ENCODE assay signal across 7 mouse cellular contexts in genomic region chr10:78018797-78019203, GRCm38 (mm10). TPM values are rescaled to one million over a fixed set of nuclear protein-coding genes. Genes with fewer than 3 reads are reported as not detected.
DNase-seq lines count a peak whose midpoint lies in the region; ATAC-seq and TF ChIP-seq lines count a peak whose summit lies in the region.

No protein-coding gene starts in this region.

- no peaks in the 10 kb centered on the region for H3K27me3 ChIP-seq in hindbrain, postnatal 0 days (ENCODE audit: insufficient read depth, low read length)
- H3K27me3 ChIP-seq in limb, embryonic 10.5 days (ENCODE audit: low read depth, poor library complexity, severe bottlenecking): no peaks in the 10 kb centered on the region
- 0 out of 2 replicates have a peak, but pooled peaks cover 13% of the 10 kb centered on the region for H3K27me3 ChIP-seq in midbrain, embryonic 12.5 days
- no peaks in the 10 kb centered on the region for H3K27me3 ChIP-seq in small intestine, adult 2 months (ENCODE audit: control insufficient read depth, insufficient read depth, low read length)

- peak; percentile 90 for ATAC-seq in activated CD4-positive, CD25-positive, alpha-beta regulatory T cell, adult 4 months
- peak; percentile 90 for ATAC-seq in hindbrain, postnatal 0 days
- ATAC-seq in midbrain, embryonic 12.5 days (ENCODE audit: low FRiP score, low read depth): peak; percentile 58; the same call in 1 of the 2 replicates

- 20% methylated on average over 19 of the region's 19 CpGs for WGBS in hindbrain, postnatal 0 days
- WGBS in limb, embryonic 10.5 days: 24% methylated on average over 19 of the region's 19 CpGs
- WGBS in midbrain, embryonic 12.5 days: 20% methylated on average over 19 of the region's 19 CpGs
- WGBS in small intestine, adult 2 months: 13% methylated on average over 19 of the region's 19 CpGs

- H3K9me3 ChIP-seq in hindbrain, postnatal 0 days (ENCODE audit: low read length): no peaks in the 10 kb centered on the region
- H3K9me3 ChIP-seq in limb, embryonic 10.5 days (replicated peaks): no peaks in the 10 kb centered on the region
- no peaks in the 10 kb centered on the region for H3K9me3 ChIP-seq in midbrain, embryonic 12.5 days

- TF ChIP-seq POLR2A in small intestine, adult 2 months (IDR thresholded peaks at IDR 0.05; ENCODE audit: low read depth, low read length): peak; percentile 45; the same call in 1 of the 2 replicates

- no peak overlapping the region for H3K9ac ChIP-seq in hindbrain, postnatal 0 days (replicated peaks; ENCODE audit: low read length)
- H3K9ac ChIP-seq in midbrain, embryonic 12.5 days (replicated peaks): no peak overlapping the region

- peak overlapping the region; percentile 24 for H3K4me3 ChIP-seq in hindbrain, postnatal 0 days (ENCODE audit: low read length)
- peak overlapping the region; percentile 42 for H3K4me3 ChIP-seq in limb, embryonic 10.5 days
- H3K4me3 ChIP-seq in midbrain, embryonic 12.5 days: peak overlapping the region; percentile 27; the same call in 1 of the 2 replicates
- peak overlapping the region; percentile 47 for H3K4me3 ChIP-seq in small intestine, adult 2 months (ENCODE audit: low read depth, low read length)

- no peaks in the 10 kb centered on the region for H3K36me3 ChIP-seq in hindbrain, postnatal 0 days (ENCODE audit: insufficient read depth, low read length)
- H3K36me3 ChIP-seq in limb, embryonic 10.5 days: no peaks in the 10 kb centered on the region
- H3K36me3 ChIP-seq in midbrain, embryonic 12.5 days: no peaks in the 10 kb centered on the region
- H3K36me3 ChIP-seq in small intestine, adult 2 months (ENCODE audit: control insufficient read depth, insufficient read depth, low read length): no peaks in the 10 kb centered on the region

- peak; percentile 90 to 93 for DNase-seq in cerebellum, postnatal 14 days
- peak; percentile 68 to 73 for DNase-seq in frontal cortex, postnatal 36 days (ENCODE audit: low spot score in 2 of 2)
- peak; percentile 94 for DNase-seq in hindbrain, postnatal 0 days (ENCODE audit: low spot score)
- peak; percentile 89 for DNase-seq in limb, embryonic 10.5 days (ENCODE audit: low spot score)

- H3K27ac ChIP-seq in hindbrain, postnatal 0 days: no peak overlapping the region
- peak overlapping the region; percentile 53; the same call in 1 of the 2 replicates for H3K27ac ChIP-seq in limb, embryonic 10.5 days
- no peak overlapping the region for H3K27ac ChIP-seq in midbrain, embryonic 12.5 days (replicated peaks)
- H3K27ac ChIP-seq in small intestine, adult 2 months (ENCODE audit: insufficient read depth, low read depth, low read length): no peak overlapping the region

- no peaks in the 10 kb centered on the region for H3K4me1 ChIP-seq in hindbrain, postnatal 0 days (ENCODE audit: insufficient read depth, low read length)
- peaks cover 6% of the 10 kb centered on the region for H3K4me1 ChIP-seq in limb, embryonic 10.5 days
- H3K4me1 ChIP-seq in midbrain, embryonic 12.5 days: no peaks in the 10 kb centered on the region
- 0 out of 2 replicates have a peak, but pooled peaks cover 3% of the 10 kb centered on the region for H3K4me1 ChIP-seq in small intestine, adult 2 months (ENCODE audit: control insufficient read depth, insufficient read depth, insufficient read length, low read length)

- TF ChIP-seq CTCF in hindbrain, postnatal 0 days (IDR thresholded peaks at IDR 0.05; ENCODE audit: low read depth): peak; percentile 96
- peak; percentile 95 for TF ChIP-seq CTCF in small intestine, adult 2 months (IDR thresholded peaks at IDR 0.05; ENCODE audit: extremely low read depth, insufficient read length, insufficient replicate concordance, low read depth, low read length)

- peak overlapping the region; percentile 60 for H3K4me2 ChIP-seq in hindbrain, postnatal 0 days (ENCODE audit: low read depth, low read length)
- H3K4me2 ChIP-seq in midbrain, embryonic 12.5 days (replicated peaks): peak overlapping the region; percentile 51

RNA-seq across cellular contexts. Expression of gene Pfkl, which starts 8.9 kb away (rescaled TPM):
- polyA plus RNA-seq in activated CD4-positive, CD25-positive, alpha-beta regulatory T cell, adult 4 months (2017; shearing (Covaris generic)): 10 to 100 TPM; 40.4 to 82.9 TPM
- 183 and 208 TPM in 2 replicates for total RNA-seq in hindbrain, postnatal 0 days (2014; rRNA removed)
- polyA plus RNA-seq in hindbrain, postnatal 0 days (2015; fragmentation: Nextera tagmentation; extraction: Ambion mirVana): 96.5 and 101 TPM in 2 replicates
- 235 and 259 TPM in 2 replicates for polyA plus RNA-seq in limb, embryonic 10.5 days (2016; fragmentation: Nextera tagmentation; extraction: Ambion mirVana)
- polyA plus RNA-seq in midbrain, embryonic 12.5 days (2016; fragmentation: Nextera tagmentation; extraction: Ambion mirVana): 104 and 116 TPM in 2 replicates
- 31.2 and 39.0 TPM in 2 replicates for polyA plus RNA-seq in small intestine, adult 2 months (2012; rRNA removed)

RNA-seq across cellular contexts. Expression of gene Dnmt3l, which starts 22.9 kb away (rescaled TPM):
- not detected for polyA plus RNA-seq in activated CD4-positive, CD25-positive, alpha-beta regulatory T cell, adult 4 months (2017; shearing (Covaris generic))
- 0.63 TPM in 1 of 2 replicates, not detected in the other for total RNA-seq in hindbrain, postnatal 0 days (2014; rRNA removed)
- 0.13 and 0.44 TPM in 2 replicates for polyA plus RNA-seq in hindbrain, postnatal 0 days (2015; fragmentation: Nextera tagmentation; extraction: Ambion mirVana)
- polyA plus RNA-seq in limb, embryonic 10.5 days (2016; fragmentation: Nextera tagmentation; extraction: Ambion mirVana): 0.10 TPM in 1 of 2 replicates, not detected in the other
- polyA plus RNA-seq in midbrain, embryonic 12.5 days (2016; fragmentation: Nextera tagmentation; extraction: Ambion mirVana): not detected in 2 replicates
- polyA plus RNA-seq in small intestine, adult 2 months (2012; rRNA removed): 0.86 and 1.1 TPM in 2 replicates

RNA-seq across cellular contexts. Expression of gene Aire, which starts 24.6 kb away (rescaled TPM):
- under 1 TPM in 1 of 2 experiments, not detected in 1; 0.44 TPM for polyA plus RNA-seq in activated CD4-positive, CD25-positive, alpha-beta regulatory T cell, adult 4 months (2017; shearing (Covaris generic))
- 0.14 and 0.99 TPM in 2 replicates for total RNA-seq in hindbrain, postnatal 0 days (2014; rRNA removed)
- polyA plus RNA-seq in hindbrain, postnatal 0 days (2015; fragmentation: Nextera tagmentation; extraction: Ambion mirVana): 0.05 and 0.30 TPM in 2 replicates
- 0.15 and 0.21 TPM in 2 replicates for polyA plus RNA-seq in limb, embryonic 10.5 days (2016; fragmentation: Nextera tagmentation; extraction: Ambion mirVana)
- polyA plus RNA-seq in midbrain, embryonic 12.5 days (2016; fragmentation: Nextera tagmentation; extraction: Ambion mirVana): 0.17 and 0.35 TPM in 2 replicates
- polyA plus RNA-seq in small intestine, adult 2 months (2012; rRNA removed): 0.27 and 0.34 TPM in 2 replicates

RNA-seq across cellular contexts. Expression of gene 1810043G02Rik, which starts 40.5 kb away (rescaled TPM):
- 10 to 100 TPM in 1 of 2 experiments, 1 to 10 TPM in 1; 7.1 to 11.1 TPM for polyA plus RNA-seq in activated CD4-positive, CD25-positive, alpha-beta regulatory T cell, adult 4 months (2017; shearing (Covaris generic))
- 72.0 and 75.7 TPM in 2 replicates for total RNA-seq in hindbrain, postnatal 0 days (2014; rRNA removed)
- polyA plus RNA-seq in hindbrain, postnatal 0 days (2015; fragmentation: Nextera tagmentation; extraction: Ambion mirVana): 58.5 and 60.4 TPM in 2 replicates
- 29.4 and 32.2 TPM in 2 replicates for polyA plus RNA-seq in limb, embryonic 10.5 days (2016; fragmentation: Nextera tagmentation; extraction: Ambion mirVana)
- polyA plus RNA-seq in midbrain, embryonic 12.5 days (2016; fragmentation: Nextera tagmentation; extraction: Ambion mirVana): 32.0 and 32.9 TPM in 2 replicates
- 11.0 and 14.6 TPM in 2 replicates for polyA plus RNA-seq in small intestine, adult 2 months (2012; rRNA removed)

RNA-seq across cellular contexts. Expression of gene Trpm2, which starts 48.4 kb away (rescaled TPM):
- under 1 TPM; 0.38 TPM for polyA plus RNA-seq in activated CD4-positive, CD25-positive, alpha-beta regulatory T cell, adult 4 months (2017; shearing (Covaris generic))
- total RNA-seq in hindbrain, postnatal 0 days (2014; rRNA removed): 6.5 and 9.1 TPM in 2 replicates
- 4.6 and 6.8 TPM in 2 replicates for polyA plus RNA-seq in hindbrain, postnatal 0 days (2015; fragmentation: Nextera tagmentation; extraction: Ambion mirVana)
- polyA plus RNA-seq in limb, embryonic 10.5 days (2016; fragmentation: Nextera tagmentation; extraction: Ambion mirVana): 0.16 and 0.23 TPM in 2 replicates
- polyA plus RNA-seq in midbrain, embryonic 12.5 days (2016; fragmentation: Nextera tagmentation; extraction: Ambion mirVana): 1.2 and 1.5 TPM in 2 replicates
- 1.8 and 3.4 TPM in 2 replicates for polyA plus RNA-seq in small intestine, adult 2 months (2012; rRNA removed)
